Mouse (Mus musculus): ENCODE measurements around the gene Wfdc13. TPM values are rescaled to one million over a fixed set of nuclear protein-coding genes. Genes with fewer than 3 reads are reported as not detected.

Gene Wfdc13
- polyA plus RNA-seq (2016; fragmentation: Nextera tagmentation; extraction: Ambion mirVana) = not detected in 2 replicates

DNA sequence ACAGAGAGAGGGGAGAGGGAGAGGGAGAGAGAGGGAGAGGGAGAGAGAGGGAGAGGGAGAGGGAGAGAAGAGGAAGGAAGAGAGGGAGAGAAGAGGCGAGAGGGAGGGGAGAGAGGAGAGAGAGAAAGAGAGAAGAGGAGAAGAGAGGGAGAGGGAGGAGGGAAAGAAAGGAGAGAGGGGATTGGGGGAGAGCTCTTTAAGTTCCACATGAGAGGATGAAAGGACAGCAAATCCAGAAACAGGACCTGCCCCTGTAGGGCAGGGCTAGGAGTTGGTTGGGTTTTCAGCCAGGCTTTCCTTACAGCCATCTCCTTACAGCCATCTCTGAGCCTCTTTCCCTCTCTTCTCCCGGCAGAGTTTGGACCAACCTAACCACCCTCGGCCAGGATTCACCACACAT is at the start of gene Wfdc13:
Gene Wfdc13, plus strand, starts transcription at position 301 of the 400 bp plus-strand sequence.
- H3K4me1 ChIP-seq (replicated peaks) = no peaks in the 10 kb centered on the region
- 75% methylated on average over 3 of the region's 3 CpGs for WGBS

DNA sequence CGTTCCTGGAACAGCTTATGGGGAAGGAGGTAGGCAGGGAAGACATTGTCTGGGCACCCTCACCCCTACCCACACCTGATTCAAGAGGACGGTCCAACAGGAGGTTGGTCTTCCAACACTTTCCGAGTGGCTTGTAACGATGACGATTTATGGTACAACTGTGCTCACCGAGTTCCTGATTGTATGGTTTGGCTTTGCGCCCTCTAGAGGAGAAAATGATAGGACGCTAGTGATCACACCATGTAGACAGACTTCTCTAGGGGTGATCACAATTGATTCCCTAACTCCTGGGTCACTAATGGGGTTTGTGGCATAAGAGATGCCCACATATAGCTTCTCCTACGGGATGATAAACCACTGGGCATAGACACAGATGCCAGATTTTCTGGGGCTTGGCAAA is 49.6 kb upstream of the Wfdc13 start:
- no peaks in the 10 kb centered on the region for H3K4me1 ChIP-seq (replicated peaks)
- no peak for ATAC-seq (ENCODE audit: insufficient number of reproducible peaks, insufficient read depth, low FRiP score, low TSS enrichment, low read depth)
- H3K36me3 ChIP-seq = no peaks in the 10 kb centered on the region
- no peaks in the 10 kb centered on the region for H3K9me3 ChIP-seq
- no peaks in the 10 kb centered on the region for H3K27me3 ChIP-seq
- no peak overlapping the region for H3K4me2 ChIP-seq
- no peak overlapping the region for H3K4me3 ChIP-seq (replicated peaks)
- 80% methylated on average over 9 of the region's 9 CpGs for WGBS
- H3K9ac ChIP-seq (replicated peaks) = no peak overlapping the region
- no peak overlapping the region for H3K27ac ChIP-seq

More for the DNA sequence above, at the start of gene Wfdc13:
- peaks cover 4% of the 10 kb centered on the region for H3K27me3 ChIP-seq
- ATAC-seq (ENCODE audit: insufficient number of reproducible peaks, insufficient read depth, low FRiP score, low TSS enrichment, low read depth) = no peak
- H3K9me3 ChIP-seq = no peaks in the 10 kb centered on the region
- H3K9ac ChIP-seq (replicated peaks) = no peak within 1 kb of the TSS
- H3K27ac ChIP-seq = no peak within 1 kb of the TSS
- H3K36me3 ChIP-seq = no peaks in the 10 kb centered on the region
- no peak within 1 kb of the TSS for H3K4me3 ChIP-seq (replicated peaks)
- H3K4me2 ChIP-seq = no peak within 1 kb of the TSS

DNA sequence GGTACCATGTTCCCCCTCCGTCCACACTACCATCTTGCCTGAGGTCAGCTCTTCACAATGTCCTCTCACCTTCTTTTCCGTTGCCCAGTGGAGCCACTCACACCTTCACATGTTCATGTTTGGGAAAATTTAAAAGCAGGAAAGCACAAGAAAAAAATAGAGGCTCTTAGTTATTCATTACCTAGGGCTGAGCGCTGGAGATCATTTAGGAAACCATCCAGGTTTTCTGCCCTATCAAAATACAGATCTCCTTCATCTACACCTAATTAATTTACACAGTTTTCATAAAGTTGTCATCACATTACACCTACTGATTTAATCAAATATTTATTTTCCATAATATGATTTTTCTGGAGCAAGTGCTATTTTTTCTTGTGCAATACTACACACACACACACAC is 46.2 kb upstream of the Wfdc13 start, which contains the start of gene Wfdc16:
Gene Wfdc16, minus strand, starts transcription at position 101 of the 400 bp plus-strand sequence.
- Histone ChIP-seq H3K4me1 (replicated peaks) (no peaks in the 10 kb centered on the region), H3K36me3 (no peaks in the 10 kb centered on the region), H3K27ac (no peak within 1 kb of the TSS), H3K9me3 (no peaks in the 10 kb centered on the region), H3K4me3 (replicated peaks) (no peak within 1 kb of the TSS), H3K4me2 (no peak within 1 kb of the TSS), H3K9ac (replicated peaks) (no peak within 1 kb of the TSS), H3K27me3 (no peaks in the 10 kb centered on the region)
- ATAC-seq (ENCODE audit: insufficient number of reproducible peaks, insufficient read depth, low FRiP score, low TSS enrichment, low read depth) = no peak
- 84% methylated on average over 3 of the region's 3 CpGs for WGBS

DNA sequence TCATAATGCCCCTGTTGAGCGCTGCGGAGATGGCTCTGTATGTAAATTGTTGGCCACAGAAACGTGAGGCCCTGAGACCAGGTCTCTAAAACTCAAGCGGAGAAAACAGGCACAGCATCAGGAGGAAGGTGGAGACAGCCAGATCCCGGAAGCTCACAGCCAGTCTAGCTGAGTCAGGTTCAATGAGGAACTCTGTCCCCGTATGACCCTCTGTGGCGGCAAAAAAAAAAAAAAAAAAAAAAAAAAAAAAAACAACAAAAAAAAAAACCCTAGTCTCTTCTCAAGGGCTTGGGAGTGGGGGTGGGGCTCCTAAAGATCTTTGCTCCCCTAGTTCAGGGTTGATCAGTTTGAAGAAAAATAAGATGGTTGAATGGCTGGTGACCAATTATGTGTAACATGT is 43.8 kb upstream of the Wfdc13 start:
- H3K4me3 ChIP-seq (replicated peaks) = no peak overlapping the region
- no peak overlapping the region for H3K27ac ChIP-seq
- H3K36me3 ChIP-seq = no peaks in the 10 kb centered on the region
- H3K9me3 ChIP-seq = no peaks in the 10 kb centered on the region
- ATAC-seq (ENCODE audit: insufficient number of reproducible peaks, insufficient read depth, low FRiP score, low TSS enrichment, low read depth) = no peak
- WGBS = 67% methylated on average over 7 of the region's 7 CpGs
- H3K4me1 ChIP-seq (replicated peaks) = no peaks in the 10 kb centered on the region
- H3K4me2 ChIP-seq = no peak overlapping the region
- H3K27me3 ChIP-seq = 0 out of 2 replicates have a peak, but pooled peaks cover 2% of the 10 kb centered on the region
- H3K9ac ChIP-seq (replicated peaks) = no peak overlapping the region

DNA sequence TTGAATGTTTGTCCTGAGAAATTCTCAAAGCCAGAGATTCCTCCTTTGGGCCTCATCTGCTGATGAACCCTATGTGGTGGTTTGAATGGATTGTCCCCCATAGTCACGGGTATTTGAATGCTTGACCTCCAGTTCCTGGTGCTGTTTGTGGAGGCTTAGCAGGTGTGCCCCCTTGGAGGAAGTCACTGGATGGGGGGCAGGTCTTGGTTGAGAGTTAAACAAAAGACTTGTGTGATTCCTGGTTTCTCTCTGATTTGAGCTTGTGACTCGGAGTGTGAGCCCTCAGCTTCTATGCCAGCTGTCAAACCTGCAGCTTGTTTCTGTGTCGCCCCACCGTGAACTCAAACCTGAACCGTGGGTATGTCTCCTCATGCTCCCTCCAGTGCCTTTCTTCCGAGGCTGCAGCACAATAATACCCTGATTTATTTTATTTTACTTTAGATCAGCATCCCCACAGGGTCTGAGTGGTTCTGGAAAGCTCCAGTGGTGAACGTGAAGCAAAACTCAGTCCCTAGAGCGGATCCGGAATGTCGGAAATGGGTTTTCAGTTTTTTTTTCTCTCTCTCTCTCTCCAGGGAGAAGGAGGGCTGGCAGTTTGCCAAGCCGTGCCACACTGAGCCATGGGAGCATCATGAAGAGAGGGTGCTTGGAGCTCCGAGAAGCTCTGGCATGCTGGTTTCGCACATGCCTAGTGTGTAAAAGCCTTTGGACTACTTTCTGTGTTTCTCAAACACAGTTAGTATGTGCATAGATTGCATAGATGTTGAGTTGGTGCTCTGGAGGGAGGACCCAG is 42.8 kb upstream of the Wfdc13 start:
- no peaks in the 10 kb centered on the region for H3K4me1 ChIP-seq (replicated peaks)
- no peak for ATAC-seq (ENCODE audit: insufficient number of reproducible peaks, insufficient read depth, low FRiP score, low TSS enrichment, low read depth)
- WGBS = 84% methylated on average over 13 of the region's 13 CpGs

DNA sequence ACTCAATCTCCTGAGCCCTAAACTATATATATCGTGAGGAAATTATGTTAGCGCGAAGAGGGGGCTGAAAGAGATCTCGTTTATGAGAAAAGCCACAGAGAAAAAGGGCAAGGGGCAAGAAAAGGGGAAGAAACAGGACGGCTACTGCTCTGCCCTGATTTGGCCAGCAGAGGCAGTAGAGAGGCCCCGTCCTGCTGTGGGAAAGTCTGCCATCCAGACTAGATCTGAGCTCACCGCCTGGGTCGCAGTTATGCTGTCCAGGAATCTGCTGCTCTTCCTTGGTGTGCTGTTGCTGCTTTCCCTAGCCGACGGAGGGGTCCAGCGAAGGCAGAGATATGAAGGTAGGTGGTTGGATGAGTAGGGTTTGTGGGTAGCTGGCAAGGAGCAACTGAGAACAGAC is 29.0 kb upstream of the Wfdc13 start, which contains the start of gene Wfdc10:
Gene Wfdc10, plus strand, starts transcription at position 189 of the 400 bp plus-strand sequence.
- H3K4me1 ChIP-seq (replicated peaks) = no peaks in the 10 kb centered on the region
- ATAC-seq (ENCODE audit: insufficient number of reproducible peaks, insufficient read depth, low FRiP score, low TSS enrichment, low read depth) = peak; percentile 37; the same call in 1 of the 2 replicates
- 18% methylated on average over 11 of the region's 11 CpGs for WGBS

More for the DNA sequence above, 42.8 kb upstream of the Wfdc13 start:
- Histone ChIP-seq H3K9ac (replicated peaks) (no peak overlapping the region), H3K4me3 (replicated peaks) (no peak overlapping the region), H3K36me3 (no peaks in the 10 kb centered on the region), H3K4me2 (no peak overlapping the region), H3K27ac (no peak overlapping the region), H3K27me3 (0 out of 2 replicates have a peak, but pooled peaks cover 2% of the 10 kb centered on the region), H3K9me3 (no peaks in the 10 kb centered on the region)

DNA sequence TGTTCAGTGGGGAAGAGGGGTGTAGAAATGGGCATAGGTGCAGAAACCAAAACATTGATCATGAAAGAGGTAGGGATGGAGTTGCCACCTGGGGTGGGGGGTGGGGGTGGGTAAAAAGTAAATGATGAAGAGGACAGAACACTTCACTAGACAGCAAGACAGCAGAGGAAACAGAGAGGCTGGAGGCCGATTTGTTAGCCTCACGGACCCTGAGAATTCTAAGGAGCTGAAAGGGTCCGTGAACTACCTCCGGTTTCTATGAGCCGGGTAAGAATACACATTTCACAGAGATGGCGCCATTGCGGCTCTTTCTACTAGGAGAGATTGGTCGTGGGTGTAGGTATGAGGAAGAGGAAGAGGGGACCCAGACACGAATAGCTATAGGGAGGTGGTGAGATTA is 28.4 kb upstream of the Wfdc13 start, which contains the start of gene Wfdc9:
Gene Wfdc9, minus strand, starts transcription at position 101 of the 400 bp plus-strand sequence.
- no peak for ATAC-seq (ENCODE audit: insufficient number of reproducible peaks, insufficient read depth, low FRiP score, low TSS enrichment, low read depth)
- H3K9ac ChIP-seq (replicated peaks) = no peak within 1 kb of the TSS
- no peak within 1 kb of the TSS for H3K27ac ChIP-seq
- no peak within 1 kb of the TSS for H3K4me2 ChIP-seq
- no peaks in the 10 kb centered on the region for H3K36me3 ChIP-seq
- no peaks in the 10 kb centered on the region for H3K4me1 ChIP-seq (replicated peaks)
- WGBS = 83% methylated on average over 9 of the region's 9 CpGs
- peaks cover 5% of the 10 kb centered on the region; the same call in 1 of the 2 replicates for H3K27me3 ChIP-seq
- H3K4me3 ChIP-seq (replicated peaks) = no peak within 1 kb of the TSS
- H3K9me3 ChIP-seq = no peaks in the 10 kb centered on the region

More for the DNA sequence above, 29.0 kb upstream of the Wfdc13 start, which contains the start of gene Wfdc10:
- H3K27me3 ChIP-seq = peaks cover 5% of the 10 kb centered on the region; the same call in 1 of the 2 replicates
- H3K9ac ChIP-seq (replicated peaks) = no peak within 1 kb of the TSS
- H3K36me3 ChIP-seq = no peaks in the 10 kb centered on the region
- H3K4me2 ChIP-seq = no peak within 1 kb of the TSS
- H3K9me3 ChIP-seq = no peaks in the 10 kb centered on the region
- H3K27ac ChIP-seq = no peak within 1 kb of the TSS
- H3K4me3 ChIP-seq (replicated peaks) = no peak within 1 kb of the TSS

DNA sequence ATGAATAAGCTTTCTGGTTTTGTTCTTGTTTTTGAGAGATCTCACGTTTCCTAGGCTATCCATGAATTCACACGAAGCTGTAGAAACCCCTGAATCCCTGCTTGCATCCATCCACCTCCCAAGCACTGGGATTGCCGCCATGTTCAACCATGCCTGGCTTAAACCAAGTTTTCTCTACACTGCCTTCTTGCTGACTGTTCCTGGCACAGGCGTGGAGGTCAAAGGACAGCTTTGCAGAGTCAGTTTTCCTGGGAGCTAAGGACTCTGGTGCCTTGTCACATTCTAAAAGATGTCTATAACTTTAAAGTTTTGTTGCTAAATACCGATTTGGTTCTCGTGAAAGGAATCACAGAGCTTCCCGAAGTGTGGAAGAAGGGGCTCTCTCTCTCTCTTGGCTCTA is 20.1 kb upstream of the Wfdc13 start:
- Histone ChIP-seq H3K27me3 (no peaks in the 10 kb centered on the region), H3K4me3 (replicated peaks) (no peak overlapping the region), H3K36me3 (no peaks in the 10 kb centered on the region), H3K4me2 (no peak overlapping the region), H3K27ac (no peak overlapping the region), H3K4me1 (replicated peaks) (no peaks in the 10 kb centered on the region), H3K9me3 (no peaks in the 10 kb centered on the region), H3K9ac (replicated peaks) (no peak overlapping the region)
- WGBS = 87% methylated on average over 7 of the region's 7 CpGs
- ATAC-seq (ENCODE audit: insufficient number of reproducible peaks, insufficient read depth, low FRiP score, low TSS enrichment, low read depth) = no peak

DNA sequence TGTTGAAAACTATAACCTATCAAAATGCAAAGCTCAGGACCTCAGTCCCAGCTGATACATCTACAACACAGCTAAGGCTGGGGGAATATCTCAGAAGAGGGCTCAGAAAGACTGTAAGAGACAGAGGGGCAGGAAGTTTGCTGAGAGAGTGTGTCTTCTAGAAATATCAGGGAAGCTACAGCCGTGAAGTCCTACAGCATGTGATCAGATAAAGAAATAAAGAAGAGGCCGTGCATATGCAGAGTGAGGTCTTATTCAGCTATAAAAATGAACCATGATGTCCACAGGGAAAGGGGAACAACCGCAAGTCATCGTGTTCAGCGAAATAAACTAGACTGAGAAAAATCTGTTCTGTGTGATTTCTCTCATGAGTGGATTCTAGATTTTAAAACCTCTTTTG is 14.6 kb upstream of the Wfdc13 start:
- Histone ChIP-seq H3K27ac (no peak overlapping the region), H3K4me2 (no peak overlapping the region), H3K9me3 (peaks cover 5% of the 10 kb centered on the region; the same call in 1 of the 2 replicates), H3K36me3 (no peaks in the 10 kb centered on the region), H3K27me3 (no peaks in the 10 kb centered on the region), H3K4me1 (replicated peaks) (no peaks in the 10 kb centered on the region), H3K9ac (replicated peaks) (no peak overlapping the region), H3K4me3 (replicated peaks) (no peak overlapping the region)
- WGBS = 78% methylated on average over 5 of the region's 5 CpGs
- ATAC-seq (ENCODE audit: insufficient number of reproducible peaks, insufficient read depth, low FRiP score, low TSS enrichment, low read depth) = no peak

DNA sequence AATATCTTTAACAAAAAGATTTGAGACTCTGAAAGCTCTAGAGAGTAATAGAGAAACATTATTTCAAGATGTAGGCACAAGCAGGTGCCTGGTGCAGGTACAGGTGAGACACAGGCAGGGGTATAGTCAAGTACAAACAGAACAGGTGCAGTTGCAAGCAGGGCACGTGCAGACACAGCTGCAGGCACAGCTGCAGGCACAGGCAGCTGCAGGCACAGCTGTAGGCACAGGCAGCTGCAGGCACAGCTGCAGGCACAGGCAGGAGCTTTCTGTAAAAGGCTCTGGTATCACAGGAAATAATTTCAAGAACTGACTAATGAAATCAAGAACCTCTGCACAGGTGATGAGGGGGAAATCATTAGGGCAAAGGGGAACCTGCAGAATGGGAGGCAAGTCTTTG is 14.0 kb upstream of the Wfdc13 start:
- no peak overlapping the region for H3K9ac ChIP-seq (replicated peaks)
- H3K4me2 ChIP-seq = no peak overlapping the region
- H3K27ac ChIP-seq = no peak overlapping the region
- no peaks in the 10 kb centered on the region for H3K36me3 ChIP-seq
- H3K4me3 ChIP-seq (replicated peaks) = no peak overlapping the region
- no peak for ATAC-seq (ENCODE audit: insufficient number of reproducible peaks, insufficient read depth, low FRiP score, low TSS enrichment, low read depth)
- peaks cover 7% of the 10 kb centered on the region; the same call in 1 of the 2 replicates for H3K9me3 ChIP-seq
- WGBS = 21% methylated on average over 1 of the region's 1 CpGs
- H3K4me1 ChIP-seq (replicated peaks) = no peaks in the 10 kb centered on the region
- no peaks in the 10 kb centered on the region for H3K27me3 ChIP-seq

DNA sequence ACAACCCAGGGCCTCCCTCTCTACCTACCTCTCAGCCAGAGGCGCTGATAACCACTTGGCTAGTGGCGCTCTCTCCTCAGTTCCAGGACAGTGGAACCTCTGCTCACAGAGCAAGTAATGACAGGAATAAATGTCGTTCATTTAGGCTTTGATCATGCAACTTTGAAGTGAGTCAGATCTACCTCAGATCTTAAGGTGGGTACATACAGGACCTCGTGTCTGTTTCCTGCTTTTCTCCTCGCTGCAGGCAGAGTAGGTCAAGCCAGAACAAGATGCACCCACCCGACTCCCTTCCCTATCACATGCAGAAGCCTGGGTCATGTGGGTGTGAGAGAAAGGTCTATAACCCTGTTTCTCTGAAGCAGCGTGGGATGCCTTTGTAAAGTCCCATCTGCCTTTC is 10.9 kb upstream of the Wfdc13 start, which contains the start of gene Wfdc11:
Gene Wfdc11, minus strand, starts transcription at position 101 of the 400 bp plus-strand sequence.
- no peaks in the 10 kb centered on the region for H3K36me3 ChIP-seq
- H3K4me3 ChIP-seq (replicated peaks) = no peak within 1 kb of the TSS
- WGBS = 72% methylated on average over 7 of the region's 7 CpGs
- no peaks in the 10 kb centered on the region for H3K27me3 ChIP-seq
- no peak within 1 kb of the TSS for H3K9ac ChIP-seq (replicated peaks)
- no peak within 1 kb of the TSS for H3K4me2 ChIP-seq
- no peak for ATAC-seq (ENCODE audit: insufficient number of reproducible peaks, insufficient read depth, low FRiP score, low TSS enrichment, low read depth)
- 0 out of 2 replicates have a peak, but pooled peaks cover 4% of the 10 kb centered on the region for H3K4me1 ChIP-seq (replicated peaks)
- peaks cover 10% of the 10 kb centered on the region; the same call in 1 of the 2 replicates for H3K9me3 ChIP-seq
- H3K27ac ChIP-seq = no peak within 1 kb of the TSS

All from limb, embryonic 12.5 days (tissue).